Mouse (Mus musculus): Measurements from ENCODE around the gene Os9. TPM values are rescaled to one million over a fixed set of nuclear protein-coding genes. Genes with fewer than 3 reads are reported as not detected.
A peak's percentile ranks its signal among the peaks of the same experiment; 100 is the strongest.

Os9 gene
- total and polyA plus RNA-seq, 3 experiments = 42.4 to 60.4 TPM; not detected in 1

- no peaks in the 10 kb centered on the region for H3K9me3 ChIP-seq (replicated peaks; ENCODE audit: insufficient read depth, low read length)
- H3K27me3 ChIP-seq (ENCODE audit: control insufficient read depth in 1 of 2, insufficient read depth in 2 of 2, low read length in 2 of 2) = no peaks in the 10 kb centered on the region
- no peaks in the 10 kb centered on the region for H3K79me2 ChIP-seq (ENCODE audit: control insufficient read depth, insufficient read depth, low read length, poor library complexity)
- no peak overlapping the region; the same call in 1 of the 2 replicates for H3K27ac ChIP-seq (ENCODE audit: control insufficient read depth, low read depth, low read length)
- no peak overlapping the region for H3K9ac ChIP-seq (ENCODE audit: control insufficient read depth, low read depth, low read length, poor library complexity, severe bottlenecking)
- peaks cover 6 to 20% of the 10 kb centered on the region in 2 experiments for H3K4me1 ChIP-seq (ENCODE audit: control insufficient read depth in 1 of 2, insufficient read depth in 2 of 2, low read length in 2 of 2)
- no peak for TF ChIP-seq TBP (IDR thresholded peaks at IDR 0.05; ENCODE audit: low read depth, low read length)
- TF ChIP-seq POLR2AphosphoS2 (IDR thresholded peaks at IDR 0.05; ENCODE audit: low read length) = no peak
- TF ChIP-seq MXI1 (IDR thresholded peaks at IDR 0.05; ENCODE audit: low read depth, low read length) = peak; percentile 61; the same call in 1 of the 2 replicates
- DNase-seq (ENCODE audit: low read depth, low spot score) = peak; percentile 25
- no peak overlapping the region for H3K4me3 ChIP-seq (ENCODE audit: control insufficient read depth in 1 of 2, insufficient read depth in 1 of 2, low read depth in 2 of 2, low read length in 2 of 2)
- peaks cover 0 to 16% of the 10 kb centered on the region in 2 experiments; a peak in 3 of 4 replicates for H3K36me3 ChIP-seq (ENCODE audit: control insufficient read depth in 1 of 2, insufficient read depth in 2 of 2, low read length in 2 of 2)
Measured at GRCm38 (mm10) chr10:127108262-127108583, 12.7 kb downstream of the Os9 start.

- Histone ChIP-seq H3K79me2 (ENCODE audit: control insufficient read depth, insufficient read depth, low read length, poor library complexity) (no peaks in the 10 kb centered on the region), H3K9me3 (replicated peaks; ENCODE audit: insufficient read depth, low read length) (no peaks in the 10 kb centered on the region), H3K36me3 (ENCODE audit: control insufficient read depth in 1 of 2, insufficient read depth in 2 of 2, low read length in 2 of 2) (peaks cover 0 to 16% of the 10 kb centered on the region in 2 experiments; a peak in 3 of 4 replicates), H3K27ac (ENCODE audit: control insufficient read depth, low read depth, low read length) (peak overlapping the region; percentile 24; the same call in 1 of the 2 replicates), H3K27me3 (ENCODE audit: control insufficient read depth in 1 of 2, insufficient read depth in 2 of 2, low read length in 2 of 2) (no peaks in the 10 kb centered on the region), H3K9ac (ENCODE audit: control insufficient read depth, low read depth, low read length, poor library complexity, severe bottlenecking) (no peak overlapping the region), H3K4me3 (ENCODE audit: control insufficient read depth in 1 of 2, insufficient read depth in 1 of 2, low read depth in 2 of 2, low read length in 2 of 2) (no peak overlapping the region), H3K4me1 (ENCODE audit: control insufficient read depth in 1 of 2, insufficient read depth in 2 of 2, low read length in 2 of 2) (peaks cover 6 to 20% of the 10 kb centered on the region in 2 experiments)
- DNase-seq (ENCODE audit: low read depth, low spot score) = no peak
- TF ChIP-seq GABPA (IDR thresholded peaks at IDR 0.05; ENCODE audit: low read depth, low read length) = no peak
- TF ChIP-seq USF1 (IDR thresholded peaks at IDR 0.05; ENCODE audit: low read depth, low read length) = peak; percentile 26; the same call in 1 of the 2 replicates
- no peak for TF ChIP-seq SIN3A (IDR thresholded peaks at IDR 0.05; ENCODE audit: low read length)
- TF ChIP-seq CHD2 (IDR thresholded peaks at IDR 0.05; ENCODE audit: low read length) = no peak
- TF ChIP-seq ZC3H11A (IDR thresholded peaks at IDR 0.05; ENCODE audit: low read depth, low read length) = no peak
Measured at GRCm38 (mm10) chr10:127107563-127108261, 13.2 kb downstream of the Os9 start.

- no peaks in the 10 kb centered on the region for H3K79me2 ChIP-seq (ENCODE audit: control insufficient read depth, insufficient read depth, low read length, poor library complexity)
- H3K27ac ChIP-seq (ENCODE audit: control insufficient read depth, low read depth, low read length) = no peak overlapping the region
- H3K4me1 ChIP-seq (ENCODE audit: control insufficient read depth in 1 of 2, insufficient read depth in 2 of 2, low read length in 2 of 2) = peaks cover 6 to 30% of the 10 kb centered on the region in 2 experiments
- H3K9me3 ChIP-seq (replicated peaks; ENCODE audit: insufficient read depth, low read length) = no peaks in the 10 kb centered on the region
- H3K36me3 ChIP-seq (ENCODE audit: control insufficient read depth in 1 of 2, insufficient read depth in 2 of 2, low read length in 2 of 2) = peaks cover 2 to 18% of the 10 kb centered on the region in 2 experiments
- no peak overlapping the region for H3K9ac ChIP-seq (ENCODE audit: control insufficient read depth, low read depth, low read length, poor library complexity, severe bottlenecking)
- H3K27me3 ChIP-seq (ENCODE audit: control insufficient read depth in 1 of 2, insufficient read depth in 2 of 2, low read length in 2 of 2) = no peaks in the 10 kb centered on the region
- TF ChIP-seq ZMIZ1 (IDR thresholded peaks at IDR 0.05; ENCODE audit: low read depth, low read length) (no peak), MEF2A (IDR thresholded peaks at IDR 0.05; ENCODE audit: extremely low read depth, insufficient replicate concordance, low read depth, low read length, poor library complexity, severe bottlenecking) (no peak), MAZ (IDR thresholded peaks at IDR 0.05; ENCODE audit: low read depth, low read length) (no peak), ZNF384 (IDR thresholded peaks at IDR 0.05; ENCODE audit: low read depth, low read length) (no peak), ZC3H11A (IDR thresholded peaks at IDR 0.05; ENCODE audit: low read depth, low read length) (no peak), MYB (IDR thresholded peaks at IDR 0.05; ENCODE audit: low read depth, low read length) (no peak), RAD21 (IDR thresholded peaks at IDR 0.05; ENCODE audit: low read depth, low read length) (no peak), ETS1 (IDR thresholded peaks at IDR 0.05; ENCODE audit: low read depth, low read length) (no peak), MAX (IDR thresholded peaks at IDR 0.05; ENCODE audit: low read length) (no peak), ELF1 (IDR thresholded peaks at IDR 0.05; ENCODE audit: low read depth, low read length) (no peak), CHD2 (IDR thresholded peaks at IDR 0.05; ENCODE audit: low read length) (no peak), GATA1 (IDR thresholded peaks at IDR 0.05; ENCODE audit: low read depth, low read length) (no peak)
- DNase-seq (ENCODE audit: low read depth, low spot score) = peak; percentile 32
- no peak overlapping the region for H3K4me3 ChIP-seq (ENCODE audit: control insufficient read depth in 1 of 2, insufficient read depth in 1 of 2, low read depth in 2 of 2, low read length in 2 of 2)
Measured at GRCm38 (mm10) chr10:127103631-127104030, 17.3 kb downstream of the Os9 start.

All from MEL (cell line).